Mouse (Mus musculus) CH12.LX (cell line): Measurements from ENCODE around the gene Cnnm2. TPM values are rescaled to one million over a fixed set of nuclear protein-coding genes. Genes with fewer than 3 reads are reported as not detected.

Source experiments
- DNase-seq: peaks from one replicate; pipeline ENCODE4 v3.0.0-alpha.2; 2013; ENCODE audit errors: extremely low read depth
- H3K27ac ChIP-seq: 2 replicates; pipeline ENCODE4 v1.5.1; 2012; ENCODE audit warnings: low read depth, mild to moderate bottlenecking, control low read depth, moderate library complexity; ENCODE audit not compliant: insufficient read depth
- H3K27me3 ChIP-seq: replicated peaks from 2 replicates; pipeline ENCODE3; 2012; ENCODE audit warnings: inconsistent platforms
- H3K36me3 ChIP-seq, 2 experiments: replicated peaks in 1 of 2; 2 replicates each; pipeline versions ENCODE3 to v1.6.1; 2012; ENCODE audit warnings: inconsistent platforms in 1 of 2, low read length in 1 of 2, mild to moderate bottlenecking in 1 of 2, mixed read lengths in 1 of 2, moderate library complexity in 1 of 2; ENCODE audit not compliant: control insufficient read depth in 1 of 2, insufficient read depth in 1 of 2
- H3K4me1 ChIP-seq, 2 experiments: 2 replicates each; pipeline ENCODE4 v1.6.1; 2012; ENCODE audit warnings: inconsistent platforms in 1 of 2, moderate library complexity in 1 of 2; ENCODE audit not compliant: insufficient read depth in 2 of 2, control insufficient read depth in 1 of 2
- H3K4me2 ChIP-seq: 2 replicates; pipeline ENCODE4 v1.6.1; 2012; ENCODE audit warnings: low read depth, mild to moderate bottlenecking, control low read depth; ENCODE audit not compliant: poor library complexity, insufficient read depth, severe bottlenecking
- H3K4me3 ChIP-seq, 3 experiments: fragments of 150-350 bp in 1 of 3; sonication (generic) in 1 of 3; replicated peaks in 1 of 3; 2 replicates each; pipeline versions ENCODE3 to v1.5.1; 2011 to 2012; ENCODE audit warnings: low read depth in 2 of 3, low read length in 2 of 3, mild to moderate bottlenecking in 2 of 3, moderate library complexity in 2 of 3, control low read depth in 1 of 3, improper control_type of control experiment in 1 of 3, inconsistent platforms in 1 of 3, mixed read lengths in 1 of 3; ENCODE audit not compliant: poor library complexity in 1 of 3
- H3K79me2 ChIP-seq: replicated peaks from 2 replicates; pipeline ENCODE4 v1.6.1; 2012; ENCODE audit warnings: mild to moderate bottlenecking, moderate library complexity; ENCODE audit not compliant: control insufficient read depth, poor library complexity, insufficient read depth, severe bottlenecking; ENCODE audit errors: extremely low read depth
- H3K9ac ChIP-seq: 2 replicates; pipeline ENCODE4 v1.6.1; 2012; ENCODE audit warnings: low read depth, mild to moderate bottlenecking, control low read depth, moderate library complexity; ENCODE audit not compliant: insufficient read depth
- H3K9me3 ChIP-seq: replicated peaks from 2 replicates; pipeline ENCODE3; 2012; ENCODE audit warnings: low read length, inconsistent platforms, mixed read lengths
- BHLHE40 ChIP-seq: IDR thresholded peaks from 2 replicates; pipeline ENCODE4 v1.6.1; 2011; ENCODE audit warnings: mild to moderate bottlenecking, low read depth, low read length, improper control_type of control experiment
- CHD1 ChIP-seq: IDR thresholded peaks from 2 replicates; pipeline ENCODE4 v1.6.1; 2012; ENCODE audit warnings: low read depth, low read length, improper control_type of control experiment, inconsistent platforms
- CHD2 ChIP-seq: IDR thresholded peaks from 2 replicates; pipeline ENCODE4 v1.6.1; 2011; ENCODE audit warnings: low read length, improper control_type of control experiment
- CTCF ChIP-seq, 2 experiments: IDR thresholded peaks in 1 of 2; conservative IDR thresholded peaks in 1 of 2; 2 replicates each; pipeline ENCODE4 v1.5.1; 2011 to 2012; ENCODE audit warnings: low read depth in 2 of 2, low read length in 2 of 2, improper control_type of control experiment in 1 of 2, inconsistent platforms in 1 of 2, mild to moderate bottlenecking in 1 of 2, moderate library complexity in 1 of 2
- E2F4 ChIP-seq: IDR thresholded peaks from 2 replicates; pipeline ENCODE4 v1.6.1; 2011; ENCODE audit warnings: low read depth, low read length, improper control_type of control experiment; ENCODE audit not compliant: insufficient replicate concordance
- ELF1 ChIP-seq: IDR thresholded peaks from 2 replicates; pipeline ENCODE4 v1.6.1; 2014; ENCODE audit warnings: low read depth, mild to moderate bottlenecking, inconsistent platforms, low read length, improper control_type of control experiment
- ETS1 ChIP-seq: conservative IDR thresholded peaks from 2 replicates; pipeline ENCODE4 v1.6.1; 2012; ENCODE audit warnings: low read depth, mild to moderate bottlenecking, inconsistent platforms, low read length, improper control_type of control experiment, moderate library complexity
- JUN ChIP-seq: IDR thresholded peaks from 2 replicates; pipeline ENCODE4 v1.6.1; 2011; ENCODE audit warnings: low read depth, mild to moderate bottlenecking, low read length, improper control_type of control experiment, moderate library complexity; ENCODE audit not compliant: insufficient read depth
- JUND ChIP-seq: conservative IDR thresholded peaks from 2 replicates; pipeline ENCODE4 v1.6.1; 2011; ENCODE audit warnings: low read depth, low read length, improper control_type of control experiment
- MAFK ChIP-seq: IDR thresholded peaks from 2 replicates; pipeline ENCODE4 v1.6.1; 2011; ENCODE audit warnings: low read length, improper control_type of control experiment; ENCODE audit not compliant: insufficient replicate concordance
- MAZ ChIP-seq: IDR thresholded peaks from 2 replicates; pipeline ENCODE4 v1.6.1; 2012; ENCODE audit warnings: low read depth, mild to moderate bottlenecking, inconsistent platforms, low read length, improper control_type of control experiment, moderate library complexity
- MEF2A ChIP-seq: IDR thresholded peaks from 2 replicates; pipeline ENCODE4 v1.6.1; 2014; ENCODE audit warnings: low read depth, mild to moderate bottlenecking, inconsistent platforms, low read length, improper control_type of control experiment, borderline replicate concordance
- MXI1 ChIP-seq: IDR thresholded peaks from 2 replicates; pipeline ENCODE4 v1.6.1; 2011; ENCODE audit warnings: mild to moderate bottlenecking, low read depth, low read length, improper control_type of control experiment
- MYC ChIP-seq: IDR thresholded peaks from 2 replicates; pipeline ENCODE4 v1.6.1; 2011; ENCODE audit warnings: low read depth, mild to moderate bottlenecking, improper control_type of control experiment, low read length
- NELFE ChIP-seq: IDR thresholded peaks from 2 replicates; pipeline ENCODE4 v1.6.1; 2011; ENCODE audit warnings: low read depth, low read length, improper control_type of control experiment
- NRF1 ChIP-seq: IDR thresholded peaks from 2 replicates; pipeline ENCODE4 v1.6.1; 2014; ENCODE audit warnings: low read depth, mild to moderate bottlenecking, inconsistent platforms, low read length, improper control_type of control experiment, moderate library complexity
- PAX5 ChIP-seq: IDR thresholded peaks from 2 replicates; pipeline ENCODE4 v1.6.1; 2012; ENCODE audit warnings: low read length, inconsistent platforms, mixed read lengths
- POLR2AphosphoS2 ChIP-seq: IDR thresholded peaks from 2 replicates; pipeline ENCODE4 v1.6.1; 2011; ENCODE audit warnings: low read depth, low read length, improper control_type of control experiment
- RAD21 ChIP-seq: IDR thresholded peaks from 2 replicates; pipeline ENCODE4 v1.6.1; 2011; ENCODE audit warnings: low read depth, mild to moderate bottlenecking, low read length, improper control_type of control experiment, moderate library complexity
- RCOR1 ChIP-seq: conservative IDR thresholded peaks from 2 replicates; pipeline ENCODE4 v1.6.1; 2012; ENCODE audit warnings: low read depth, mild to moderate bottlenecking, inconsistent platforms, low read length, improper control_type of control experiment
- SMC3 ChIP-seq: IDR thresholded peaks from 2 replicates; pipeline ENCODE4 v1.6.1; 2011; ENCODE audit warnings: low read depth, low read length, improper control_type of control experiment
- TBP ChIP-seq: conservative IDR thresholded peaks from 2 replicates; pipeline ENCODE4 v1.6.1; 2011; ENCODE audit warnings: low read depth, low read length, improper control_type of control experiment
- USF1 ChIP-seq: IDR thresholded peaks from 2 replicates; pipeline ENCODE4 v1.6.1; 2014; ENCODE audit warnings: low read depth, mild to moderate bottlenecking, inconsistent platforms, low read length, improper control_type of control experiment
- USF2 ChIP-seq: conservative IDR thresholded peaks from 2 replicates; pipeline ENCODE4 v1.6.1; 2011; ENCODE audit warnings: low read depth, low read length, improper control_type of control experiment
- ZC3H11A ChIP-seq: IDR thresholded peaks from 2 replicates; pipeline ENCODE4 v1.6.1; 2012; ENCODE audit warnings: low read depth, mild to moderate bottlenecking, inconsistent platforms, low read length, improper control_type of control experiment
- ZKSCAN1 ChIP-seq: IDR thresholded peaks from 2 replicates; pipeline ENCODE4 v1.6.1; 2012; ENCODE audit warnings: low read depth, inconsistent platforms, low read length, improper control_type of control experiment, borderline replicate concordance
- ZMIZ1 ChIP-seq: IDR thresholded peaks from 2 replicates; pipeline ENCODE4 v1.6.1; 2012; ENCODE audit warnings: low read depth, mild to moderate bottlenecking, inconsistent platforms, low read length, improper control_type of control experiment
- dilution Hi-C: fragments of 300-500 bp; cut with MboI; formaldehyde crosslinking; loops from 2 replicates; pipeline ENCODE4 v1.14.3; 2020; ENCODE audit warnings: low sequenced_read_pairs; ENCODE audit not compliant: extremely low pct_unique_long_range_greater_than_20kb, extremely low pct_ligation_motif_present
- in situ Hi-C: fragments of 300-500 bp; cut with MboI; formaldehyde crosslinking; loops from 3 replicates; pipeline ENCODE4 v1.14.3; 2019; ENCODE audit warnings: low sequenced_read_pairs, low pct_ligation_motif_present, low pct_unique_long_range_greater_than_20kb, mixed read lengths
- polyA plus RNA-seq: library from polyadenylated mRNA; unstranded; fragments of >175 nt; gene quantifications from 2 replicates; pipeline ENCODE4 v1.2.1, GENCODE M21; 2012; ENCODE audit warnings: low read depth; ENCODE audit not compliant: insufficient read length
- total RNA-seq, 2 experiments: library from RNA; depleted of rRNA; stranded (reverse); fragments of 300-350 nt in 1 of 2; fragments of >200 nt in 1 of 2; gene quantifications; 2 replicates each; pipeline ENCODE4 v1.2.3; 2012 to 2014

The Cnnm2 gene
- total and polyA plus RNA-seq, 3 experiments: 1.8 to 3.7 (median 2.6) TPM

- dilution Hi-C loops: no loop called here
Observed at GRCm38 (mm10) chr19:46740341-46741008, 20.9 kb upstream of the Cnnm2 start.

GRCm38 (mm10) chr19:46741574-46741973 is 19.8 kb upstream of the Cnnm2 start:
- Histone ChIP-seq H3K9ac (no peak overlapping the region), H3K9me3 (no peaks in the 10 kb centered on the region), H3K4me1 (0 out of 4 replicates have a peak, but pooled peaks cover 0 to 2% of the 10 kb centered on the region in 2 experiments), H3K36me3 (peaks cover 16 to 49% of the 10 kb centered on the region in 2 experiments), H3K79me2 (no peaks in the 10 kb centered on the region), H3K27me3 (no peaks in the 10 kb centered on the region), H3K4me2 (no peak overlapping the region), H3K27ac (no peak overlapping the region), H3K4me3 (no peak overlapping the region)
- in situ Hi-C loops (loop anchor here (5.0 kb wide), 2 partner anchors 69 to 154 kb away; partner anchors contain the start of gene Cyp17a1), dilution Hi-C loops (no loop called here)
- DNase-seq: no peak
- peak; percentile 25 for TF ChIP-seq RAD21
- peak in 1 of 2 experiments; percentile 44; a peak in 2 of 4 replicates for TF ChIP-seq CTCF (conservative IDR thresholded peaks at IDR 0.05 in 1 of 2, IDR thresholded peaks at IDR 0.05 in 1 of 2; ENCODE audit: low read depth in 2 of 2, low read length in 2 of 2)
- TF ChIP-seq E2F4: no peak
- TF ChIP-seq, all 38 proteins: peak for 2

More at GRCm38 (mm10) chr19:46740341-46741008, 20.9 kb upstream of the Cnnm2 start:
- H3K9ac ChIP-seq: no peak overlapping the region
- H3K27me3 ChIP-seq: no peaks in the 10 kb centered on the region
- H3K79me2 ChIP-seq: no peaks in the 10 kb centered on the region
- peaks cover 16 to 50% of the 10 kb centered on the region in 2 experiments for H3K36me3 ChIP-seq
- in situ Hi-C loops: loop anchor here (5.0 kb wide), 2 partner anchors 68 to 153 kb away; partner anchors contain the start of gene Cyp17a1
- TF ChIP-seq POLR2AphosphoS2 (no peak), PAX5 (no peak), CHD2 (no peak), NELFE (no peak; the same call in 1 of the 2 replicates), ETS1 (no peak), RAD21 (peak; percentile 97), SMC3 (peak; percentile 94), MAZ (no peak), NRF1 (no peak), ZC3H11A (peak; percentile 74), CHD1 (no peak), RCOR1 (no peak), ZMIZ1 (no peak), MXI1 (no peak), TBP (0 out of 2 replicates have a peak, but pooled peaks have one; percentile 36), JUN (no peak), MAFK (no peak), JUND (peak; percentile 34; the same call in 1 of the 2 replicates), CTCF (conservative IDR thresholded peaks at IDR 0.05 in 1 of 2, IDR thresholded peaks at IDR 0.05 in 1 of 2; ENCODE audit: low read depth in 2 of 2, low read length in 2 of 2) (peak; percentile 87 to 96), USF1 (no peak), BHLHE40 (no peak), USF2 (no peak), MEF2A (no peak), MYC (no peak), ZKSCAN1 (no peak), ELF1 (no peak), E2F4 (no peak)
- 0 out of 4 replicates have a peak, but pooled peaks cover 0 to 2% of the 10 kb centered on the region in 2 experiments for H3K4me1 ChIP-seq
- H3K4me2 ChIP-seq: no peak overlapping the region
- H3K4me3 ChIP-seq: no peak overlapping the region
- H3K27ac ChIP-seq: no peak overlapping the region
- no peaks in the 10 kb centered on the region for H3K9me3 ChIP-seq
- DNase-seq: peak; percentile 78
